Mouse (Mus musculus) CH12.LX (cell line): Measurements from ENCODE around the gene Rnf208. TPM values are rescaled to one million over a fixed set of nuclear protein-coding genes. Genes with fewer than 3 reads are reported as not detected.

ENCODE experiments used
- DNase-seq: peaks from one replicate; pipeline ENCODE4 v3.0.0-alpha.2; 2013; ENCODE audit errors: extremely low read depth
- H3K27ac ChIP-seq: 2 replicates; pipeline ENCODE4 v1.5.1; 2012; ENCODE audit warnings: low read depth, mild to moderate bottlenecking, control low read depth, moderate library complexity; ENCODE audit not compliant: insufficient read depth
- H3K27me3 ChIP-seq: replicated peaks from 2 replicates; pipeline ENCODE3; 2012; ENCODE audit warnings: inconsistent platforms
- H3K36me3 ChIP-seq, 2 experiments: replicated peaks in 1 of 2; 2 replicates each; pipeline versions ENCODE3 to v1.6.1; 2012; ENCODE audit warnings: inconsistent platforms in 1 of 2, low read length in 1 of 2, mild to moderate bottlenecking in 1 of 2, mixed read lengths in 1 of 2, moderate library complexity in 1 of 2; ENCODE audit not compliant: control insufficient read depth in 1 of 2, insufficient read depth in 1 of 2
- H3K4me1 ChIP-seq, 2 experiments: 2 replicates each; pipeline ENCODE4 v1.6.1; 2012; ENCODE audit warnings: inconsistent platforms in 1 of 2, moderate library complexity in 1 of 2; ENCODE audit not compliant: insufficient read depth in 2 of 2, control insufficient read depth in 1 of 2
- H3K4me2 ChIP-seq: 2 replicates; pipeline ENCODE4 v1.6.1; 2012; ENCODE audit warnings: low read depth, mild to moderate bottlenecking, control low read depth; ENCODE audit not compliant: poor library complexity, insufficient read depth, severe bottlenecking
- H3K4me3 ChIP-seq, 3 experiments: fragments of 150-350 bp in 1 of 3; sonication (generic) in 1 of 3; replicated peaks in 1 of 3; 2 replicates each; pipeline versions ENCODE3 to v1.5.1; 2011 to 2012; ENCODE audit warnings: low read depth in 2 of 3, low read length in 2 of 3, mild to moderate bottlenecking in 2 of 3, moderate library complexity in 2 of 3, control low read depth in 1 of 3, improper control_type of control experiment in 1 of 3, inconsistent platforms in 1 of 3, mixed read lengths in 1 of 3; ENCODE audit not compliant: poor library complexity in 1 of 3
- H3K79me2 ChIP-seq: replicated peaks from 2 replicates; pipeline ENCODE4 v1.6.1; 2012; ENCODE audit warnings: mild to moderate bottlenecking, moderate library complexity; ENCODE audit not compliant: control insufficient read depth, poor library complexity, insufficient read depth, severe bottlenecking; ENCODE audit errors: extremely low read depth
- H3K9ac ChIP-seq: 2 replicates; pipeline ENCODE4 v1.6.1; 2012; ENCODE audit warnings: low read depth, mild to moderate bottlenecking, control low read depth, moderate library complexity; ENCODE audit not compliant: insufficient read depth
- H3K9me3 ChIP-seq: replicated peaks from 2 replicates; pipeline ENCODE3; 2012; ENCODE audit warnings: low read length, inconsistent platforms, mixed read lengths
- BHLHE40 ChIP-seq: IDR thresholded peaks from 2 replicates; pipeline ENCODE4 v1.6.1; 2011; ENCODE audit warnings: mild to moderate bottlenecking, low read depth, low read length, improper control_type of control experiment
- CHD1 ChIP-seq: IDR thresholded peaks from 2 replicates; pipeline ENCODE4 v1.6.1; 2012; ENCODE audit warnings: low read depth, low read length, improper control_type of control experiment, inconsistent platforms
- CHD2 ChIP-seq: IDR thresholded peaks from 2 replicates; pipeline ENCODE4 v1.6.1; 2011; ENCODE audit warnings: low read length, improper control_type of control experiment
- CTCF ChIP-seq, 2 experiments: IDR thresholded peaks in 1 of 2; conservative IDR thresholded peaks in 1 of 2; 2 replicates each; pipeline ENCODE4 v1.5.1; 2011 to 2012; ENCODE audit warnings: low read depth in 2 of 2, low read length in 2 of 2, improper control_type of control experiment in 1 of 2, inconsistent platforms in 1 of 2, mild to moderate bottlenecking in 1 of 2, moderate library complexity in 1 of 2
- E2F4 ChIP-seq: IDR thresholded peaks from 2 replicates; pipeline ENCODE4 v1.6.1; 2011; ENCODE audit warnings: low read depth, low read length, improper control_type of control experiment; ENCODE audit not compliant: insufficient replicate concordance
- ELF1 ChIP-seq: IDR thresholded peaks from 2 replicates; pipeline ENCODE4 v1.6.1; 2014; ENCODE audit warnings: low read depth, mild to moderate bottlenecking, inconsistent platforms, low read length, improper control_type of control experiment
- EP300 ChIP-seq: IDR thresholded peaks from 2 replicates; pipeline ENCODE4 v1.6.1; 2011; ENCODE audit warnings: low read length, improper control_type of control experiment
- ETS1 ChIP-seq: conservative IDR thresholded peaks from 2 replicates; pipeline ENCODE4 v1.6.1; 2012; ENCODE audit warnings: low read depth, mild to moderate bottlenecking, inconsistent platforms, low read length, improper control_type of control experiment, moderate library complexity
- GABPA ChIP-seq: IDR thresholded peaks from 2 replicates; pipeline ENCODE4 v1.6.1; 2012; ENCODE audit warnings: low read depth, low read length, improper control_type of control experiment, inconsistent platforms; ENCODE audit not compliant: insufficient replicate concordance
- HCFC1 ChIP-seq: IDR thresholded peaks from 2 replicates; pipeline ENCODE4 v1.6.1; 2012; ENCODE audit warnings: low read depth, mild to moderate bottlenecking, inconsistent platforms, low read length, improper control_type of control experiment
- IRF4 ChIP-seq: IDR thresholded peaks from 2 replicates; pipeline ENCODE4 v1.6.1; 2014; ENCODE audit warnings: low read depth, mild to moderate bottlenecking, inconsistent platforms, low read length, improper control_type of control experiment
- JUN ChIP-seq: IDR thresholded peaks from 2 replicates; pipeline ENCODE4 v1.6.1; 2011; ENCODE audit warnings: low read depth, mild to moderate bottlenecking, low read length, improper control_type of control experiment, moderate library complexity; ENCODE audit not compliant: insufficient read depth
- JUND ChIP-seq: conservative IDR thresholded peaks from 2 replicates; pipeline ENCODE4 v1.6.1; 2011; ENCODE audit warnings: low read depth, low read length, improper control_type of control experiment
- KAT2A ChIP-seq: IDR thresholded peaks from 2 replicates; pipeline ENCODE4 v1.6.1; 2012; ENCODE audit warnings: low read length, improper control_type of control experiment, inconsistent platforms; ENCODE audit not compliant: insufficient replicate concordance
- MAFK ChIP-seq: IDR thresholded peaks from 2 replicates; pipeline ENCODE4 v1.6.1; 2011; ENCODE audit warnings: low read length, improper control_type of control experiment; ENCODE audit not compliant: insufficient replicate concordance
- MAX ChIP-seq: IDR thresholded peaks from 2 replicates; pipeline ENCODE4 v1.6.1; 2011; ENCODE audit warnings: low read length, improper control_type of control experiment
- MAZ ChIP-seq: IDR thresholded peaks from 2 replicates; pipeline ENCODE4 v1.6.1; 2012; ENCODE audit warnings: low read depth, mild to moderate bottlenecking, inconsistent platforms, low read length, improper control_type of control experiment, moderate library complexity
- MEF2A ChIP-seq: IDR thresholded peaks from 2 replicates; pipeline ENCODE4 v1.6.1; 2014; ENCODE audit warnings: low read depth, mild to moderate bottlenecking, inconsistent platforms, low read length, improper control_type of control experiment, borderline replicate concordance
- MXI1 ChIP-seq: IDR thresholded peaks from 2 replicates; pipeline ENCODE4 v1.6.1; 2011; ENCODE audit warnings: mild to moderate bottlenecking, low read depth, low read length, improper control_type of control experiment
- MYC ChIP-seq: IDR thresholded peaks from 2 replicates; pipeline ENCODE4 v1.6.1; 2011; ENCODE audit warnings: low read depth, mild to moderate bottlenecking, improper control_type of control experiment, low read length
- NELFE ChIP-seq: IDR thresholded peaks from 2 replicates; pipeline ENCODE4 v1.6.1; 2011; ENCODE audit warnings: low read depth, low read length, improper control_type of control experiment
- NRF1 ChIP-seq: IDR thresholded peaks from 2 replicates; pipeline ENCODE4 v1.6.1; 2014; ENCODE audit warnings: low read depth, mild to moderate bottlenecking, inconsistent platforms, low read length, improper control_type of control experiment, moderate library complexity
- PAX5 ChIP-seq: IDR thresholded peaks from 2 replicates; pipeline ENCODE4 v1.6.1; 2012; ENCODE audit warnings: low read length, inconsistent platforms, mixed read lengths
- POLR2A ChIP-seq: IDR thresholded peaks from 2 replicates; pipeline ENCODE4 v1.6.1; 2011; ENCODE audit warnings: low read depth, mild to moderate bottlenecking, improper control_type of control experiment, low read length
- POLR2AphosphoS2 ChIP-seq: IDR thresholded peaks from 2 replicates; pipeline ENCODE4 v1.6.1; 2011; ENCODE audit warnings: low read depth, low read length, improper control_type of control experiment
- RAD21 ChIP-seq: IDR thresholded peaks from 2 replicates; pipeline ENCODE4 v1.6.1; 2011; ENCODE audit warnings: low read depth, mild to moderate bottlenecking, low read length, improper control_type of control experiment, moderate library complexity
- RCOR1 ChIP-seq: conservative IDR thresholded peaks from 2 replicates; pipeline ENCODE4 v1.6.1; 2012; ENCODE audit warnings: low read depth, mild to moderate bottlenecking, inconsistent platforms, low read length, improper control_type of control experiment
- SIN3A ChIP-seq: IDR thresholded peaks from 2 replicates; pipeline ENCODE4 v1.6.1; 2012; ENCODE audit warnings: low read length, improper control_type of control experiment, inconsistent platforms
- SMC3 ChIP-seq: IDR thresholded peaks from 2 replicates; pipeline ENCODE4 v1.6.1; 2011; ENCODE audit warnings: low read depth, low read length, improper control_type of control experiment
- TBP ChIP-seq: conservative IDR thresholded peaks from 2 replicates; pipeline ENCODE4 v1.6.1; 2011; ENCODE audit warnings: low read depth, low read length, improper control_type of control experiment
- TCF12 ChIP-seq: IDR thresholded peaks from 2 replicates; pipeline ENCODE4 v1.6.1; 2014; ENCODE audit warnings: low read depth, mild to moderate bottlenecking, inconsistent platforms, low read length, improper control_type of control experiment
- UBTF ChIP-seq: IDR thresholded peaks from 2 replicates; pipeline ENCODE4 v1.6.1; 2012; ENCODE audit warnings: low read depth, mild to moderate bottlenecking, inconsistent platforms, low read length, improper control_type of control experiment, moderate library complexity
- USF1 ChIP-seq: IDR thresholded peaks from 2 replicates; pipeline ENCODE4 v1.6.1; 2014; ENCODE audit warnings: low read depth, mild to moderate bottlenecking, inconsistent platforms, low read length, improper control_type of control experiment
- USF2 ChIP-seq: conservative IDR thresholded peaks from 2 replicates; pipeline ENCODE4 v1.6.1; 2011; ENCODE audit warnings: low read depth, low read length, improper control_type of control experiment
- ZC3H11A ChIP-seq: IDR thresholded peaks from 2 replicates; pipeline ENCODE4 v1.6.1; 2012; ENCODE audit warnings: low read depth, mild to moderate bottlenecking, inconsistent platforms, low read length, improper control_type of control experiment
- ZKSCAN1 ChIP-seq: IDR thresholded peaks from 2 replicates; pipeline ENCODE4 v1.6.1; 2012; ENCODE audit warnings: low read depth, inconsistent platforms, low read length, improper control_type of control experiment, borderline replicate concordance
- ZMIZ1 ChIP-seq: IDR thresholded peaks from 2 replicates; pipeline ENCODE4 v1.6.1; 2012; ENCODE audit warnings: low read depth, mild to moderate bottlenecking, inconsistent platforms, low read length, improper control_type of control experiment
- ZNF384 ChIP-seq: IDR thresholded peaks from 2 replicates; pipeline ENCODE4 v1.6.1; 2012; ENCODE audit warnings: low read depth, low read length, improper control_type of control experiment, inconsistent platforms
- dilution Hi-C: fragments of 300-500 bp; cut with MboI; formaldehyde crosslinking; loops from 2 replicates; pipeline ENCODE4 v1.14.3; 2020; ENCODE audit warnings: low sequenced_read_pairs; ENCODE audit not compliant: extremely low pct_unique_long_range_greater_than_20kb, extremely low pct_ligation_motif_present
- in situ Hi-C: fragments of 300-500 bp; cut with MboI; formaldehyde crosslinking; loops from 3 replicates; pipeline ENCODE4 v1.14.3; 2019; ENCODE audit warnings: low sequenced_read_pairs, low pct_ligation_motif_present, low pct_unique_long_range_greater_than_20kb, mixed read lengths
- polyA plus RNA-seq: library from polyadenylated mRNA; unstranded; fragments of >175 nt; gene quantifications from 2 replicates; pipeline ENCODE4 v1.2.1, GENCODE M21; 2012; ENCODE audit warnings: low read depth; ENCODE audit not compliant: insufficient read length
- total RNA-seq, 2 experiments: library from RNA; depleted of rRNA; stranded (reverse); fragments of 300-350 nt in 1 of 2; fragments of >200 nt in 1 of 2; gene quantifications; 2 replicates each; pipeline ENCODE4 v1.2.3; 2012 to 2014

Gene Rnf208
- total and polyA plus RNA-seq, 3 experiments: 0.34 to 1.7 (median 1.4) TPM

GRCm38 (mm10) chr2:25211121-25211670 lies 30.9 kb upstream of the Rnf208 start, which contains the start of gene Nelfb:
Nelfb (minus strand) TSS chr2:25211489.
- dilution Hi-C loops: no loop called here
- Histone ChIP-seq H3K36me3 (peaks cover 23 to 35% of the 10 kb centered on the region in 2 experiments), H3K79me2 (peaks cover 23% of the 10 kb centered on the region), H3K4me1 (peaks cover 11 to 29% of the 10 kb centered on the region in 2 experiments), H3K9ac (peak within 1 kb of the TSS; percentile 84), H3K27me3 (peaks cover 4% of the 10 kb centered on the region), H3K27ac (peak within 1 kb of the TSS; percentile 56), H3K4me3 (peak within 1 kb of the TSS; percentile 78 to 93 (median 89)), H3K9me3 (no peaks in the 10 kb centered on the region), H3K4me2 (peak within 1 kb of the TSS; percentile 89)
- TF ChIP-seq CHD1 (no peak), RCOR1 (no peak), ZNF384 (no peak), NRF1 (peak; percentile 62), ZMIZ1 (peak; percentile 82; the same call in 1 of the 2 replicates), KAT2A (peak; percentile 86; the same call in 1 of the 2 replicates), TCF12 (peak; percentile 91), CTCF (conservative IDR thresholded peaks at IDR 0.05 in 1 of 2, IDR thresholded peaks at IDR 0.05 in 1 of 2; ENCODE audit: low read depth in 2 of 2, low read length in 2 of 2) (no peak), IRF4 (peak; percentile 92), MAFK (no peak), POLR2AphosphoS2 (no peak; the same call in 1 of the 2 replicates), ELF1 (peak; percentile 94), JUND (no peak), MAZ (peak; percentile 61; the same call in 1 of the 2 replicates), UBTF (no peak), GABPA (peak; percentile 40; the same call in 1 of the 2 replicates), PAX5 (no peak), E2F4 (peak; percentile 55; the same call in 1 of the 2 replicates), BHLHE40 (peak; percentile 83), TBP (0 out of 2 replicates have a peak, but pooled peaks have one; percentile 32), ETS1 (peak; percentile 19; the same call in 1 of the 2 replicates), ZKSCAN1 (no peak), USF1 (0 out of 2 replicates have a peak, but pooled peaks have one; percentile 2), MAX (peak; percentile 74), CHD2 (0 out of 2 replicates have a peak, but pooled peaks have one; percentile 27), JUN (no peak), USF2 (no peak), MYC (peak; percentile 76; the same call in 1 of the 2 replicates), POLR2A (peak; percentile 88), RAD21 (no peak), SIN3A (peak; percentile 91), EP300 (no peak), SMC3 (no peak), ZC3H11A (no peak), MEF2A (peak; percentile 74), MXI1 (peak; percentile 97), HCFC1 (peak; percentile 93), NELFE (peak; percentile 86)
- in situ Hi-C loops: no loop called here
- peak; percentile 95 for DNase-seq
